In genomic region chr2:68867148-68867547, GRCm38 (mm10) we compare ENCODE assay signal across 29 mouse cellular contexts. TPM values are rescaled to one million over a fixed set of nuclear protein-coding genes. Genes with fewer than 3 reads are reported as not detected.
DNase-seq lines count a peak whose midpoint lies in the region; ATAC-seq and TF ChIP-seq lines count a peak whose summit lies in the region.
"Had no signal": no experiment of that assay in that cellular context is flagged by ENCODE, and none has a peak within 500 bp of the region (broad histone marks: within the 10 kb centered on the region; RNA-seq: fewer than 3 reads in every experiment).

No protein-coding gene starts in this region.

- no peaks in the 10 kb centered on the region for H3K36me3 ChIP-seq in neural tube, embryonic 15.5 days
- H3K36me3 ChIP-seq in stomach, postnatal 0 days (ENCODE audit: control insufficient read depth, insufficient read depth, low read length) = no peaks in the 10 kb centered on the region
- H3K36me3 ChIP-seq: embryonic facial prominence, embryonic 12.5 days; embryonic facial prominence, embryonic 15.5 days; heart, embryonic 10.5 days; heart, embryonic 13.5 days; hindbrain, embryonic 10.5 days; hindbrain, embryonic 13.5 days had no signal

- H3K4me1 ChIP-seq in neural tube, embryonic 15.5 days = peaks cover 24% of the 10 kb centered on the region
- peaks cover 2% of the 10 kb centered on the region; the same call in 1 of the 2 replicates for H3K4me1 ChIP-seq in stomach, postnatal 0 days (replicated peaks; ENCODE audit: control insufficient read depth, insufficient read depth)

- H3K27me3 ChIP-seq in neural tube, embryonic 15.5 days (replicated peaks) = no peaks in the 10 kb centered on the region
- H3K27me3 ChIP-seq in stomach, postnatal 0 days (ENCODE audit: control insufficient read depth, insufficient read depth, low read length) = no peaks in the 10 kb centered on the region
- H3K27me3 ChIP-seq: CH12.LX; embryonic facial prominence, embryonic 12.5 days; embryonic facial prominence, embryonic 15.5 days; heart, embryonic 13.5 days; hindbrain, embryonic 13.5 days; Patski had no signal

- no peak overlapping the region for H3K4me3 ChIP-seq in neural tube, embryonic 15.5 days (replicated peaks)
- H3K4me3 ChIP-seq in stomach, postnatal 0 days (ENCODE audit: low read depth, low read length) = no peak overlapping the region
- H3K4me3 ChIP-seq: embryonic facial prominence, embryonic 12.5 days; embryonic facial prominence, embryonic 15.5 days; gastrocnemius, adult 2 months; heart, adult 2 months; heart, embryonic 10.5 days; heart, embryonic 13.5 days; hindbrain, embryonic 10.5 days; hindbrain, embryonic 13.5 days had no signal

- H3K9me3 ChIP-seq in neural tube, embryonic 15.5 days (replicated peaks) = no peaks in the 10 kb centered on the region
- H3K9me3 ChIP-seq in stomach, postnatal 0 days (ENCODE audit: control insufficient read depth, low read length) = no peaks in the 10 kb centered on the region
- H3K9me3 ChIP-seq: embryonic facial prominence, embryonic 12.5 days; embryonic facial prominence, embryonic 15.5 days; G1E; heart, embryonic 10.5 days; heart, embryonic 13.5 days; hindbrain, embryonic 10.5 days; hindbrain, embryonic 13.5 days had no signal

- no peak overlapping the region for H3K27ac ChIP-seq in neural tube, embryonic 15.5 days (replicated peaks)
- no peak overlapping the region for H3K27ac ChIP-seq in stomach, postnatal 0 days (replicated peaks)
- H3K27ac ChIP-seq: embryonic facial prominence, embryonic 12.5 days; embryonic facial prominence, embryonic 15.5 days; gastrocnemius, adult 2 months; heart, adult 2 months; heart, embryonic 10.5 days; heart, embryonic 13.5 days; hindbrain, embryonic 10.5 days; hindbrain, embryonic 13.5 days; hindbrain, postnatal 0 days had no signal

- no peak overlapping the region for H3K9ac ChIP-seq in neural tube, embryonic 15.5 days (replicated peaks)
- no peak overlapping the region for H3K9ac ChIP-seq in stomach, postnatal 0 days (ENCODE audit: low read length)
- H3K9ac ChIP-seq: embryonic facial prominence, embryonic 12.5 days; embryonic facial prominence, embryonic 15.5 days; forebrain, postnatal 0 days; heart, embryonic 13.5 days had no signal

- no peak overlapping the region for H3K4me2 ChIP-seq in neural tube, embryonic 15.5 days
- H3K4me2 ChIP-seq in stomach, postnatal 0 days (replicated peaks; ENCODE audit: low read depth) = no peak overlapping the region
- H3K4me2 ChIP-seq: embryonic facial prominence, embryonic 12.5 days; embryonic facial prominence, embryonic 15.5 days; heart, embryonic 13.5 days; hindbrain, embryonic 13.5 days had no signal

- no peak for TF ChIP-seq CTCF in stomach, postnatal 0 days (IDR thresholded peaks at IDR 0.05; ENCODE audit: low read depth)

- DNase-seq in neural tube, embryonic 10.5 days (ENCODE audit: extremely low spot score, low spot score) = peak; percentile 10
- DNase-seq in natural killer cell, adult 2 months (ENCODE audit: low spot score in 2 of 2) = peak; percentile 40 to 64
- DNase-seq in stomach, postnatal 0 days (ENCODE audit: low spot score) = no peak
- no peak for DNase-seq in right cerebral cortex, postnatal 25 days
- DNase-seq: adrenal gland, postnatal 10 days; adrenal gland, postnatal 36 days; B cell, adult 2 months; cerebellum, adult 18-20 months; cerebellum, adult 9-10 months; cerebellum, postnatal 14 days; forebrain, postnatal 0 days; gastrocnemius, adult 2 months; gastrocnemius, postnatal 14 days; heart, adult 2 months; heart, postnatal 14 days had no signal

- no peak for ATAC-seq in neural tube, embryonic 15.5 days (ENCODE audit: low FRiP score)
- ATAC-seq in megakaryocyte, adult 5-6 weeks (ENCODE audit: poor library complexity, severe bottlenecking) = peak; percentile 75
- no peak for ATAC-seq in stomach, postnatal 0 days (ENCODE audit: low FRiP score, low TSS enrichment)
- ATAC-seq: forebrain, embryonic 14.5 days; forebrain, postnatal 0 days; hindbrain, postnatal 0 days; inflammation-experienced regulatory T-cells, adult 6 months; Patski had no signal

- no peak for TF ChIP-seq EP300 in stomach, postnatal 0 days (optimal IDR thresholded peaks at IDR 0.05)

- WGBS in neural tube, embryonic 15.5 days = 76% methylated on average over 4 of the region's 4 CpGs
- WGBS in stomach, postnatal 0 days = 74% methylated on average over 4 of the region's 4 CpGs

RNA-seq across cellular contexts. Expression of gene Cers6, which starts 5.9 kb away (rescaled TPM):
- polyA plus RNA-seq in neural tube, embryonic 15.5 days (2015; fragmentation: Nextera tagmentation; extraction: Ambion mirVana) = 51.1 and 52.1 TPM in 2 replicates
- 133 and 146 TPM in 2 replicates for total RNA-seq in megakaryocyte, adult 5-6 weeks (2015)
- total RNA-seq in megakaryocyte, adult 5-6 weeks (2017) = 64.6 and 82.4 TPM in 2 replicates
- polyA plus RNA-seq in stomach, postnatal 0 days (2015; fragmentation: Nextera tagmentation; extraction: Ambion mirVana) = 8.0 and 8.6 TPM in 2 replicates
- total RNA-seq: CH12.LX had no signal

Comparison
In these comparisons a context has a peak if more than half of its experiments do, and no peak if none do; other contexts are left out.
1. DNase-seq: peak in neural tube, embryonic 10.5 days (single experiment) and natural killer cell, adult 2 months (2 of 2); none in stomach, postnatal 0 days (single experiment) and right cerebral cortex, postnatal 25 days (single experiment).